Mouse (Mus musculus) liver, adult 2 months (tissue): ENCODE results near the gene Dusp13.

ENCODE experiments used
- CTCF ChIP-seq: fragments of 200-500 bp; IDR thresholded peaks from 2 replicates; pipeline ENCODE4 v1.5.1; 2011; ENCODE audit warnings: low read depth, low read length, control low read depth
- POLR2A ChIP-seq: fragments of 200-500 bp; IDR thresholded peaks from 2 replicates; pipeline ENCODE4 v1.6.1; 2011; ENCODE audit warnings: low read length, control low read depth; ENCODE audit not compliant: insufficient read depth; ENCODE audit errors: extremely low read depth

- TF ChIP-seq CTCF (no peak), POLR2A (no peak)
These were observed 67.1 kb downstream of the Dusp13 start for GRCm38 (mm10) chr14:21683834-21684233.
